Comparison of ENCODE assay signal across 9 mouse cellular contexts in genomic region chr13:6688790-6689433, GRCm38 (mm10). TPM values are rescaled to one million over a fixed set of nuclear protein-coding genes. Genes with fewer than 3 reads are reported as not detected.
A peak's percentile ranks its signal among the peaks of the same experiment; 100 is the strongest.
DNase-seq lines count a peak whose midpoint lies in the region; ATAC-seq lines count a peak whose summit lies in the region.
"Had no signal": no experiment of that assay in that cellular context is flagged by ENCODE, and none has a peak within 500 bp of the region (broad histone marks: within the 10 kb centered on the region; RNA-seq: fewer than 3 reads in every experiment).

No protein-coding gene starts in this region.

- H3K4me3 ChIP-seq in midbrain, embryonic 12.5 days = no peak overlapping the region
- H3K4me3 ChIP-seq: heart, embryonic 15.5 days had no signal

- H3K9me3 ChIP-seq in midbrain, embryonic 12.5 days = no peaks in the 10 kb centered on the region
- H3K9me3 ChIP-seq: heart, embryonic 15.5 days had no signal

- DNase-seq in cerebellum, adult 9-10 months = peak; percentile 36
- no peak for DNase-seq in cerebellum, adult 8-10 months
- peak; percentile 13 to 15 for DNase-seq in urinary bladder, postnatal 36 days (ENCODE audit: low spot score in 2 of 2)
- no peak for DNase-seq in urinary bladder, postnatal 25 days (ENCODE audit: low spot score)
- DNase-seq in frontal cortex, postnatal 36 days (ENCODE audit: low spot score in 2 of 2) = peak; percentile 48 to 64
- DNase-seq in kidney, postnatal 36 days = peak; percentile 40 to 65
- DNase-seq in thymus, postnatal 14 days = peak; percentile 28

- no peaks in the 10 kb centered on the region for H3K4me1 ChIP-seq in midbrain, embryonic 12.5 days
- H3K4me1 ChIP-seq: heart, embryonic 15.5 days had no signal

- no peaks in the 10 kb centered on the region for H3K36me3 ChIP-seq in midbrain, embryonic 12.5 days
- H3K36me3 ChIP-seq: heart, embryonic 15.5 days had no signal

- no peaks in the 10 kb centered on the region for H3K27me3 ChIP-seq in midbrain, embryonic 12.5 days
- H3K27me3 ChIP-seq: heart, embryonic 15.5 days had no signal

- no peak overlapping the region for H3K27ac ChIP-seq in midbrain, embryonic 12.5 days (replicated peaks)
- H3K27ac ChIP-seq: heart, embryonic 15.5 days had no signal

- no peak overlapping the region for H3K9ac ChIP-seq in midbrain, embryonic 12.5 days (replicated peaks)
- H3K9ac ChIP-seq: heart, embryonic 15.5 days had no signal

- peak; percentile 36; the same call in 1 of the 2 replicates for ATAC-seq in midbrain, embryonic 12.5 days (ENCODE audit: low FRiP score, low read depth)

- no peak overlapping the region for H3K4me2 ChIP-seq in midbrain, embryonic 12.5 days (replicated peaks)
- H3K4me2 ChIP-seq: heart, embryonic 15.5 days had no signal

- 55% methylated on average over 7 of the region's 7 CpGs for WGBS in midbrain, embryonic 12.5 days

RNA-seq across cellular contexts. Expression of gene Pfkp, which starts 40.3 kb away (rescaled TPM):
- polyA plus RNA-seq in midbrain, embryonic 12.5 days (2016; fragmentation: Nextera tagmentation; extraction: Ambion mirVana) = 46.3 and 48.6 TPM in 2 replicates

Comparison
In these comparisons a context has a peak if more than half of its experiments do, and no peak if none do; other contexts are left out.
1. DNase-seq: peak in cerebellum, adult 9-10 months (single experiment), urinary bladder, postnatal 36 days (2 of 2), frontal cortex, postnatal 36 days (2 of 2), kidney, postnatal 36 days (2 of 2) and thymus, postnatal 14 days (single experiment); none in cerebellum, adult 8-10 months (single experiment) and urinary bladder, postnatal 25 days (single experiment).